Mouse (Mus musculus): ENCODE results near the gene Plpp1.

- TF ChIP-seq CTCF (IDR thresholded peaks at IDR 0.05; ENCODE audit: low read depth) (no peak), EP300 (optimal IDR thresholded peaks at IDR 0.05) (no peak)
These were observed 66.2 kb downstream of the Plpp1 start for GRCm38 (mm10) chr13:112866782-112867181.

Measured in stomach, postnatal 0 days (tissue).